Mouse (Mus musculus) right cerebral cortex, postnatal 36 days (tissue): Measurements from ENCODE around the gene Gm1043.

Experiments used
- DNase-seq, 2 experiments: peaks; one replicate each; pipeline ENCODE4 v3.0.0; 2022; ENCODE audit warnings: low spot score in 2 of 2, mixed read lengths in 1 of 2

Gm1043 gene

DNA sequence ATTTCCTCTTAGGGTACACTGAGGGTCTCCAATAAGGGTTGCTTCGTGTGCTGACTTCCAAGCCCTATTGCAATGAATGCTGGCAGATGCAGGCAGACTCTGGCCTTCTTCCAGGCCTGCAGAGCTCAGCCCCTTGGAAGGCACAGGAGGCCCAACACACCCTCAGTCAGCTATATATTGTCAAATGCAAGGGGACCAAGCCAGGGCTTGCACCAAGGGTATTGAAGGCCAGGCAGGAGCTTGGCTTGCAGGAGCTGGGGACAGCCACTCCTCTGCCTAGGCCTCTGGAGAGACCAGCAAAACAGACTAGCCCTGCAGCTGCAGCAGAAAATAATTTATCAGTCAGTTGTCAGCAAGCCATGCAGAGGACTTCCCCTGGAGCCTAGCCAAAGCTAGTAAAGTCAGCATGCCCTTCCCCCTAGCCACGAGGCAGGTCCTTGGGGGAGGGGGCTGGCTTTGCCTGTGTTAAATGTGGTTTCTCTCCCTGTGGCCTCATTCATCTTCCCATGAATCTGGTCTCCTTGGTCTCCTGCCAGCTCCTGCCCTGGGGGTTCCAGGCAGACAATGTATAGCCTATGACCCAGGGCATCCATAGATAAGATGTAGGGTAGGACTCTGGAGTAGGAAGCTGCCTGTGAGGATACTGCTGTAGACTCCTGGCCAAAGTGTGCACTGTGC is 113.0 kb downstream of the Gm1043 start:
- DNase-seq = no peak

GRCm38 (mm10) chr5:37202285-37202684 is 117.1 kb downstream of the Gm1043 start:
- no peak for DNase-seq

- DNase-seq = no peak
Observed at GRCm38 (mm10) chr5:37204886-37205285, 119.7 kb downstream of the Gm1043 start.

DNA sequence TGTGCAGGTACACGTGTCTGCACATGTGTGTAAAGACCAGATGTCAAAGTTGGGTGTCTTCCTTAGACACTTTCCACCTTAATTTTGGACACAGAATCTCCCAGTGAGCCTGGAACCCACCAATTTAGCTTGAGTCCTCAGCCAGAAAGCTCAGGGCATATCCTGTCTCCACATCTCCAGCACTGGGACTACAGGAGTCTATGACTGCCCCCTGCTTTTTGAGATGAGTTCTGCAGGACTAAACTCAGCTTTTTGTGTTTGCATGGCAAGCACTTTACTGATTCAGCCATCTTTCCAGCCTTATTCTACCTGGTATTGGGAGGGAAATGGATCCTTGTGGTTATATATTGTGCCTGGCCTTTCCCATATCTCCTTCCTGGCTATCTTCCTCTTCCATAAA is 120.2 kb downstream of the Gm1043 start:
- DNase-seq = no peak

DNA sequence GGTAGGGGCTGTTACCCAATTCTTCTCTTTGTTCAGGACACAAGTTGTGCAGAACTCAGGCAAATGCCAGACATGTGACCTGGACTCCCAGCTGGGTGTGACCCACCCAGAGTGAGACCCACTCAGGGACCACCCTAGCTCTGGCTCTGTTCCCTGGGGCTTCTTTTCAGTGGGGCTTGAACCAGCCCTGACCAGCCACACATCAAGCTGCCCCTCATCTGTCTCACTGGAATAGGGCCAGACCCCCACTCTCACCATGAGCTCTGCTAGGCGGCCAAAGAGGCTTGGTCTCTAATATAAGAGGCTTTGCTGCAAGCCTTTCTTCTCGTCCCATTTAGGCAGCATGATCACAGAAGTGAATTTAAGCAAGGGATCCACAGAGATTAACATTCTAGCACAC is 121.2 kb downstream of the Gm1043 start:
- no peak for DNase-seq

GRCm38 (mm10) chr5:37212938-37213708 is 128.0 kb downstream of the Gm1043 start:
- DNase-seq = no peak

GRCm38 (mm10) chr5:37213709-37214103 is 128.5 kb downstream of the Gm1043 start:
- no peak for DNase-seq

GRCm38 (mm10) chr5:37214614-37215013 is 129.4 kb downstream of the Gm1043 start:
- no peak for DNase-seq

DNA sequence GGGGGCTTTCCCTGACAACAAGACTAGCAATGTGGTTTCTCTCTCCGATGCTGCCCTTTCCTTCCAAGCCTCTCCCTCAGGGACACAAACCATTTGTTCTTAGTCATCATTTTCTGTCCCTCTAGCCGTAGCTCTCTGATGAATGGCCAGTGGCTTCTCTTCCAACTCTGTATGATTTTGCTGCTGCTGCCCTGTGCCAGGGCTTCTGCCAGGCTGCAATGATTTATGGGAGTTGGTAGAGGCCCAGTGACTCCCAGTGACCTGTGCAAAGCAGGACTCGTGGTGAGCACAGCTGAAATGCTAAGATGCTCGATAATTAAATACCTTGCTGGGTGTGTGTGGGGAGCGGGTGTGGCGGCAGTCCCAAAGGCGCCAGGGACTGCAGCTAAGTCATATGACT is 130.1 kb downstream of the Gm1043 start:
- no peak for DNase-seq

- DNase-seq = no peak
Observed at GRCm38 (mm10) chr5:37219615-37220014, 134.4 kb downstream of the Gm1043 start.

- peak in 1 of 2 experiments; percentile 48 for DNase-seq
Observed at GRCm38 (mm10) chr5:37220575-37220974, 135.4 kb downstream of the Gm1043 start.

DNA sequence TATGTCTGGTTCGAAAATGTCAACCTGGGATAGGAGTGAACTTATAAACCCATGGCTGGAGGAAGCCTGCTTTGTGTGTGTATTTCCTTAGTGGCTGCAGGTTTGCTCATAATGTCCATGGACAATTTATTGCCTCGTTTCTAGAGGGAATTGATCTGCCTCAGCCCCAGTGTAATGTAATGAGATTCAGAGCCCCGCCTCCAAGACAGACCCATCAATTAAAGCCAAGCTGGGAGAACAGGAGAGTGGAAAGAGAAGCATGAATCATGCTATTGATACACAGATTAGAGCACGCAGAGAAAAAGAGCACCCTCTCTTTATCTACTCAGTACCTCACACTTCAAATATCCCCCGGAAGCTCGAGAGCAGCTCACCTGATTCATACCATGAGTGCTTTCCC is 136.4 kb downstream of the Gm1043 start:
- DNase-seq = no peak

DNA sequence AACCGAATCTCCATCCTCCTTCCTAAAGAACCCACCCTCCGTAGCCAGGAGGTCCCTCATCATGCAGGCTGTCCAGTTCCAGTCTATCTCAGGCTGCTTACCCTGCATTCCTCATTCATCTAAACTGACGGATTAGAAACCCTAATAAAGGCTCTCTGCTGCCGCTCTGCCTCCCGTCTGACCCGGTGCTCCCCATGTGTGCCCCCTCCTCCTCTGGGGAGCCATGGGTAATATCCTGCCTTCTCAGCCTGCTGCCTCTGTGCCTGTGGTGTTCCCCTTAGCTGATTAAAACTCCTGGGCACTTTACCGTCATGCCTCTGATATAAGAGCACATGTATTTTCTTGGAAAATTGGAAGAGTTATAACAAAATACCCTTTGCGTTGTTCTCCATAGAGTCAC is 137.1 kb downstream of the Gm1043 start:
- no peak for DNase-seq

GRCm38 (mm10) chr5:37225708-37226107 is 140.5 kb downstream of the Gm1043 start:
- no peak for DNase-seq

DNA sequence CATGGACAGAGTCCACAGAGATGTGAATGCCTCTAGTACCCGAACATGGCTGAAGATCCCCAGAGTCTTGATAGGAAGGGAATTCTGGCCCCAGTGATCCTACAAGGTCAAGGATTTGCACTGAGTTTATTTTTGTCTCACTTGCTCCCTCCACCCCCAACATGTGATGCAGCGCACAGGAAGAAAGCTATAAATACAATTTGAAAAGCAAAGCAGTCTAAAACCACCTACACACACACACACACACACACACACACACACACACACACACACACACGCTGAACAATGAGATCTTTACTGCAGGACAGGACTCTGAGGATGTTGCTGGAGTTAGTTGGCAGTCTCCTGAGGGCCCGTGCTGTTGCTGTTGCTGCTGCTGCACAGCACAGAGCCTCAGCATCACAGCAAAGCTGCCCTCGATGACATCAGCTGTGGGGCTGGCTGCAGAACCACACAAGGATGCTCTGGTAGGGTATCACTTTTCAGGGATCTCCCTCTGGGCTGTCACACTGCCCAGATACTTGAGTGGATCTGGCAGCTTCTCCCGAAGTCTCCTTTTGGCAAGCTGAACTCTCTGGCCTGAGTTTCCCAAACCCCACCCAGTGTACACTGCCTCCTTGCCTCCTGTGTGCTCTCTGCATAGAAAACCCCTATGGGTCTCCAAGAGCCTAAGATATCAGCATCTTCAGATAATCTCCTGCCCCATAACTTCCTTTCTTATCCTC is 142.9 kb downstream of the Gm1043 start:
- DNase-seq = no peak

DNA sequence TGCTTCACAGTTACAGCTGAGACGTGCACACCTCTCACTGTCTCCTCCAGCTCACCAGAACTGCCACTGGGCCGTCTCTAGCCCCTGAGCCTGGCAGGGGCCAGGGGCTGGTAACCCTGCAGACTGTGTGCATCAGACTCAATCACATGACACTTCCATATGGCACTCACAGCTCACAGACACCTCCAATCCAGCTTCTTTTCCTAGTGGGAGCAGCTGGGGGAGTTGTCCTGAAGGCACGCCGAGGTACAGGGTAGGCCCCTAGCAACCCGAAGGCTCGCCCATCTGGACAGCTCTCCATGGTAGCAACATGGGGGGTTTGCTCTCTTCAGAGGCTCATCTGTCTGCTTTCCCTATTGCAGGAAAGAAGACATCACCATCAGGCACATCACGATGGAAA is 143.7 kb downstream of the Gm1043 start:
- DNase-seq = no peak

- DNase-seq = peak; percentile 71 to 92
Observed at GRCm38 (mm10) chr5:37233010-37233557, 147.9 kb downstream of the Gm1043 start.

DNA sequence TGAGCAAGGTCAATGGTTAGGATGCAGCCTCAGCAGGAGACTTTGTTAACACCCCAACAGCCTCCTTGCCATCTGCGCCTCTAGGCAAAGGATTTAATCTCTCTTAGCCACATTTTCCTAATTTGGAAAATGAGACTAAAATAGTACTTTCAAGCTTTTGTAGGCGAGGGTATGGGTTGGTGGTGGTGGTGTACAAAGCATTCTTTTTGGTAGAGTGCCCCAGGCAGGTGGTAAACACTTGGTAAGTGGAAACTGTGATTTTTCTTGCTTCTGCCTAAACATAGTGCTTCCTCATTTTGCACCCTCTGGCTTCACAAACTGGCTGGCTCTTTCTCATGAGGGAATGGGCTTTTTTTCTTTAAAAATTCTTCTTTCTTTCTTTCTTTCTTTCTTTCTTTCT is 153.5 kb downstream of the Gm1043 start:
- no peak for DNase-seq

GRCm38 (mm10) chr5:37240550-37240949 is 155.4 kb downstream of the Gm1043 start:
- no peak for DNase-seq

DNA sequence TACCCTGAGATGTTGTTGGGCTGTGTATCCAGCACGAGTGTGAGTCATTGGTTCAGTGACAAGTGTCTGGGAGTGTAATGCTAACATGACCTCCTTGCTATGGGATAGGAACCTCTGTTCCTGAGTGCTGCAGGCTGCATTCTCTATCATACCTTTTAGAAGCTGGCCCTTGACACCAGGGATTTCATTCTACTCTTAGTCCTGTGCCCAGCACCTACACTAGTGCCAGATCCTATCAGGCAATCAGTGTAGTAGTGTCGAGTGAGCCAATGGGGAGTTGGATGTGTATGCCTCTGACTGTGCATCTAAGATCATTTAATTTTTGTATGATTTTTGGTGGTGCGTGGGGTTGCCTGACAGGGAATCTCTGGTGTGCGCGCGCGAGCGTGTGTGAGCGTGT is 156.1 kb downstream of the Gm1043 start:
- no peak for DNase-seq

- DNase-seq = peak; percentile 84 to 85
Observed at GRCm38 (mm10) chr5:37241651-37242151, 156.5 kb downstream of the Gm1043 start, which contains the start of gene Crmp1. TSS of gene Crmp1 (plus strand) at chr5:37241940.
